In genomic region chr9:57162496-57162895, GRCm38 (mm10) we compare ENCODE assay signal across 9 mouse cellular contexts. TPM values are rescaled to one million over a fixed set of nuclear protein-coding genes. Genes with fewer than 3 reads are reported as not detected.
DNase-seq lines count a peak whose midpoint lies in the region; ATAC-seq and TF ChIP-seq lines count a peak whose summit lies in the region.
"Had no signal": no experiment of that assay in that cellular context is flagged by ENCODE, and none has a peak within 500 bp of the region (broad histone marks: within the 10 kb centered on the region; RNA-seq: fewer than 3 reads in every experiment).

No protein-coding gene starts in this region.

- H3K27me3 ChIP-seq in MEL (ENCODE audit: control insufficient read depth in 1 of 2, insufficient read depth in 2 of 2, low read length in 2 of 2), result no peaks in the 10 kb centered on the region
- H3K27me3 ChIP-seq: limb, embryonic 12.5 days had no signal

- no peak for TF ChIP-seq EP300 in MEL (IDR thresholded peaks at IDR 0.05; ENCODE audit: low read depth in 1 of 2, low read length in 2 of 2)

- peaks cover 0 to 3% of the 10 kb centered on the region in 2 experiments; a peak in 2 of 4 replicates for H3K36me3 ChIP-seq in MEL (ENCODE audit: control insufficient read depth in 1 of 2, insufficient read depth in 2 of 2, low read length in 2 of 2)
- H3K36me3 ChIP-seq: limb, embryonic 12.5 days had no signal

- TF ChIP-seq POLR2A in MEL (IDR thresholded peaks at IDR 0.05; ENCODE audit: control insufficient read depth in 1 of 2, insufficient read depth in 1 of 2, low read depth in 1 of 2, low read length in 2 of 2, poor library complexity in 1 of 2), result no peak

- H3K4me1 ChIP-seq in MEL (ENCODE audit: control insufficient read depth in 1 of 2, insufficient read depth in 2 of 2, low read length in 2 of 2), result peaks cover 0 to 18% of the 10 kb centered on the region in 2 experiments; a peak in 2 of 4 replicates

- peaks cover 3% of the 10 kb centered on the region; the same call in 1 of the 2 replicates for H3K79me2 ChIP-seq in MEL (ENCODE audit: control insufficient read depth, insufficient read depth, low read length, poor library complexity)

- H3K9me3 ChIP-seq in MEL (replicated peaks; ENCODE audit: insufficient read depth, low read length), result no peaks in the 10 kb centered on the region
- H3K9me3 ChIP-seq: limb, embryonic 12.5 days had no signal

- peak; percentile 64 for ATAC-seq in megakaryocyte progenitor cell, adult 5-6 weeks (replicated peaks; ENCODE audit: poor library complexity)

- peak overlapping the region; percentile 48 for H3K9ac ChIP-seq in MEL (ENCODE audit: control insufficient read depth, low read depth, low read length, poor library complexity, severe bottlenecking)
- H3K9ac ChIP-seq: limb, embryonic 12.5 days had no signal

- peak; percentile 96 for TF ChIP-seq RAD21 in MEL (IDR thresholded peaks at IDR 0.05; ENCODE audit: low read depth, low read length)

- H3K27ac ChIP-seq in layer of hippocampus, adult 2 months, result no peak overlapping the region
- no peak overlapping the region for H3K27ac ChIP-seq in MEL (ENCODE audit: control insufficient read depth, low read depth, low read length)
- H3K27ac ChIP-seq: limb, embryonic 12.5 days had no signal

- peak; percentile 69 for TF ChIP-seq CTCF in layer of hippocampus, adult 2 months (conservative IDR thresholded peaks at IDR 0.05)
- peak; percentile 64 to 97 (median 81) for TF ChIP-seq CTCF in MEL (IDR thresholded peaks at IDR 0.05 in 2 of 3, conservative IDR thresholded peaks at IDR 0.05 in 1 of 3; ENCODE audit: control insufficient read depth in 1 of 3, insufficient read depth in 1 of 3, low read depth in 2 of 3, low read length in 3 of 3, poor library complexity in 1 of 3, severe bottlenecking in 1 of 3)

- no peak for DNase-seq in layer of hippocampus, adult 2 months (ENCODE audit: low spot score in 2 of 2)
- DNase-seq in layer of hippocampus, adult 11-12 months (ENCODE audit: low spot score), result no peak
- DNase-seq in MEL (ENCODE audit: low read depth, low spot score), result peak; percentile 80
- DNase-seq in embryo, embryonic 10 days (ENCODE audit: low spot score), result peak; percentile 51
- DNase-seq in urinary bladder, adult 2 months (ENCODE audit: low spot score), result no peak
- DNase-seq in ovary, postnatal 14 days (ENCODE audit: low spot score), result no peak
- DNase-seq in spleen, postnatal 14 days (ENCODE audit: low spot score in 2 of 2), result no peak

- H3K4me3 ChIP-seq in layer of hippocampus, adult 2 months, result no peak overlapping the region
- peak overlapping the region; percentile 9 to 43; a peak in 2 of 4 replicates for H3K4me3 ChIP-seq in MEL (ENCODE audit: control insufficient read depth in 1 of 2, insufficient read depth in 1 of 2, low read depth in 2 of 2, low read length in 2 of 2)
- H3K4me3 ChIP-seq: limb, embryonic 12.5 days had no signal

TF ChIP-seq in MEL, 35 proteins besides CTCF, POLR2A, EP300 and RAD21:
- no peak for TF ChIP-seq CHD2 (IDR thresholded peaks at IDR 0.05; ENCODE audit: low read length)
- TF ChIP-seq ELF1 (IDR thresholded peaks at IDR 0.05; ENCODE audit: low read depth, low read length), result 0 out of 2 replicates have a peak, but pooled peaks have one; percentile 10
- TF ChIP-seq MXI1 (IDR thresholded peaks at IDR 0.05; ENCODE audit: low read depth, low read length), result peak; percentile 81
- TF ChIP-seq USF1 (IDR thresholded peaks at IDR 0.05; ENCODE audit: low read depth, low read length), result peak; percentile 96
- TF ChIP-seq HCFC1 (IDR thresholded peaks at IDR 0.05; ENCODE audit: low read depth, low read length), result no peak; the same call in 1 of the 2 replicates
- TF ChIP-seq MAX (IDR thresholded peaks at IDR 0.05; ENCODE audit: low read length), result peak; percentile 97
- TF ChIP-seq MYC (IDR thresholded peaks at IDR 0.05; ENCODE audit: low read depth, low read length), result peak; percentile 96
- peak; percentile 97 for TF ChIP-seq SMC3 (IDR thresholded peaks at IDR 0.05; ENCODE audit: low read depth, low read length)
- 0 out of 2 replicates have a peak, but pooled peaks have one; percentile 12 for TF ChIP-seq TCF12 (IDR thresholded peaks at IDR 0.05; ENCODE audit: low read depth, low read length)
- TF ChIP-seq KAT2A (conservative IDR thresholded peaks at IDR 0.05; ENCODE audit: low read depth, low read length), result no peak
- 0 out of 2 replicates have a peak, but pooled peaks have one; percentile 13 for TF ChIP-seq ZNF384 (IDR thresholded peaks at IDR 0.05; ENCODE audit: low read depth, low read length)
- TF ChIP-seq SIN3A (IDR thresholded peaks at IDR 0.05; ENCODE audit: low read length), result peak; percentile 57; the same call in 1 of the 2 replicates
- TF ChIP-seq ZC3H11A (IDR thresholded peaks at IDR 0.05; ENCODE audit: low read depth, low read length), result peak; percentile 92
- peak in 1 of 2 experiments; percentile 81; a peak in 3 of 4 replicates for TF ChIP-seq USF2 (IDR thresholded peaks at IDR 0.05; ENCODE audit: borderline replicate concordance in 1 of 2, insufficient read depth in 1 of 2, low read depth in 1 of 2, low read length in 2 of 2)
- TF ChIP-seq BHLHE40 (IDR thresholded peaks at IDR 0.05; ENCODE audit: borderline replicate concordance, low read depth, low read length), result no peak

RNA-seq across cellular contexts. Expression of gene Commd4, which starts 4.4 kb away (rescaled TPM):
- 10 to 100 TPM; 94.5 to 94.7 TPM for total RNA-seq in layer of hippocampus, adult 2 months (2021)
- total RNA-seq in MEL (2012; rRNA removed), result 77.3 and 90.6 TPM in 2 replicates
- 10 to 100 TPM in 1 of 2 experiments, not detected in 1; 89.7 TPM for polyA plus RNA-seq in MEL (2012; ENCODE audit: insufficient read depth in 1 of 2, insufficient read length in 2 of 2, low read depth in 1 of 2, low replicate concordance in 2 of 2, missing spikeins in 1 of 2)
- 74.4 and 76.3 TPM in 2 replicates for total RNA-seq in megakaryocyte progenitor cell, adult 5-6 weeks (2015)
- total RNA-seq in megakaryocyte progenitor cell, adult 5-6 weeks (2017), result 92.0 and 128 TPM in 2 replicates
- polyA plus RNA-seq in urinary bladder, adult 2 months (2012; rRNA removed), result 92.3 and 124 TPM in 2 replicates

RNA-seq across cellular contexts. Expression of gene Neil1, which starts 14.4 kb away (rescaled TPM):
- total RNA-seq in layer of hippocampus, adult 2 months (2021), result 10 to 100 TPM in 1 of 2 experiments, 1 to 10 TPM in 1; 8.9 to 10.2 TPM
- 1.8 TPM in 2 replicates for total RNA-seq in MEL (2012; rRNA removed)
- polyA plus RNA-seq in MEL (2012; ENCODE audit: insufficient read depth in 1 of 2, insufficient read length in 2 of 2, low read depth in 1 of 2, low replicate concordance in 2 of 2, missing spikeins in 1 of 2), result 1 to 10 TPM in 1 of 2 experiments, not detected in 1; 4.3 TPM
- 3.5 and 4.1 TPM in 2 replicates for total RNA-seq in megakaryocyte progenitor cell, adult 5-6 weeks (2015)
- total RNA-seq in megakaryocyte progenitor cell, adult 5-6 weeks (2017), result 2.4 and 4.9 TPM in 2 replicates
- polyA plus RNA-seq in urinary bladder, adult 2 months (2012; rRNA removed), result 13.0 and 15.3 TPM in 2 replicates

RNA-seq across cellular contexts. Expression of gene Man2c1, which starts 32.0 kb away (rescaled TPM):
- 100 to 1,000 TPM; 162 to 175 TPM for total RNA-seq in layer of hippocampus, adult 2 months (2021)
- total RNA-seq in MEL (2012; rRNA removed), result 30.5 and 32.2 TPM in 2 replicates
- polyA plus RNA-seq in MEL (2012; ENCODE audit: insufficient read depth in 1 of 2, insufficient read length in 2 of 2, low read depth in 1 of 2, low replicate concordance in 2 of 2, missing spikeins in 1 of 2), result 10 to 100 TPM in 1 of 2 experiments, not detected in 1; 73.7 TPM
- total RNA-seq in megakaryocyte progenitor cell, adult 5-6 weeks (2015), result 42.4 and 53.8 TPM in 2 replicates
- total RNA-seq in megakaryocyte progenitor cell, adult 5-6 weeks (2017), result 50.6 and 61.7 TPM in 2 replicates
- polyA plus RNA-seq in urinary bladder, adult 2 months (2012; rRNA removed), result 124 and 135 TPM in 2 replicates

Comparison
In these comparisons a context has a peak if more than half of its experiments do, and no peak if none do; other contexts are left out.
1. DNase-seq: peak in MEL (single experiment) and embryo, embryonic 10 days (single experiment); none in layer of hippocampus, adult 2 months (0 of 2), layer of hippocampus, adult 11-12 months (single experiment), urinary bladder, adult 2 months (single experiment), ovary, postnatal 14 days (single experiment) and spleen, postnatal 14 days (0 of 2).